Mouse (Mus musculus) hindlimb bud, embryonic 11.5 days (tissue): Measurements from ENCODE around the gene Alkbh7.

Experiments used
- DNase-seq: peaks from one replicate; pipeline ENCODE4 v3.0.0-alpha.2; 2012; ENCODE audit warnings: low read depth, low spot score; ENCODE audit errors: extremely low spot score

Gene Alkbh7

GRCm38 (mm10) chr17:56997029-56997667 is at the start of gene Alkbh7:
Gene Alkbh7, plus strand, starts transcription at chr17:56997339.
- DNase-seq, result peak; percentile 95

- peak; percentile 14 for DNase-seq
Measured at GRCm38 (mm10) chr17:56950915-56951314, 46.2 kb upstream of the Alkbh7 start.

GRCm38 (mm10) chr17:56952639-56953038 is 44.5 kb upstream of the Alkbh7 start:
- DNase-seq, result no peak

- no peak for DNase-seq
Measured at GRCm38 (mm10) chr17:56954871-56955270, 42.3 kb upstream of the Alkbh7 start.

- DNase-seq, result no peak
Measured at GRCm38 (mm10) chr17:56957763-56958429, 39.2 kb upstream of the Alkbh7 start.

- DNase-seq, result no peak
Measured at GRCm38 (mm10) chr17:56958667-56959066, 38.5 kb upstream of the Alkbh7 start.

GRCm38 (mm10) chr17:56961880-56962279 is 35.3 kb upstream of the Alkbh7 start:
- DNase-seq, result no peak

GRCm38 (mm10) chr17:56962642-56963405 is 34.3 kb upstream of the Alkbh7 start:
- DNase-seq, result no peak

- DNase-seq, result no peak
Measured at GRCm38 (mm10) chr17:56963646-56964045, 33.5 kb upstream of the Alkbh7 start.

- DNase-seq, result no peak
Measured at GRCm38 (mm10) chr17:56969321-56969720, 27.8 kb upstream of the Alkbh7 start.

GRCm38 (mm10) chr17:56970081-56970480 is 27.1 kb upstream of the Alkbh7 start:
- DNase-seq, result no peak

- DNase-seq, result no peak
Measured at GRCm38 (mm10) chr17:56973956-56974707, 23.0 kb upstream of the Alkbh7 start.

- DNase-seq, result no peak
Measured at GRCm38 (mm10) chr17:56974708-56975240, 22.4 kb upstream of the Alkbh7 start.

GRCm38 (mm10) chr17:56975391-56975790 is 21.7 kb upstream of the Alkbh7 start:
- no peak for DNase-seq

GRCm38 (mm10) chr17:56976531-56977390 is 20.4 kb upstream of the Alkbh7 start:
- no peak for DNase-seq

GRCm38 (mm10) chr17:56979524-56979923 is 17.6 kb upstream of the Alkbh7 start:
- DNase-seq, result no peak

GRCm38 (mm10) chr17:56981049-56981448 is 16.1 kb upstream of the Alkbh7 start:
- no peak for DNase-seq

GRCm38 (mm10) chr17:56982013-56982412 is 15.1 kb upstream of the Alkbh7 start, which contains the start of gene Acer1:
Gene Acer1, minus strand, starts transcription at chr17:56982126.
- DNase-seq, result no peak

GRCm38 (mm10) chr17:56984886-56985285 is 12.3 kb upstream of the Alkbh7 start:
- DNase-seq, result no peak

- no peak for DNase-seq
Measured at GRCm38 (mm10) chr17:56985656-56986055, 11.5 kb upstream of the Alkbh7 start.
